9 mouse cellular contexts compared by ENCODE assay signal in the genomic region with DNA sequence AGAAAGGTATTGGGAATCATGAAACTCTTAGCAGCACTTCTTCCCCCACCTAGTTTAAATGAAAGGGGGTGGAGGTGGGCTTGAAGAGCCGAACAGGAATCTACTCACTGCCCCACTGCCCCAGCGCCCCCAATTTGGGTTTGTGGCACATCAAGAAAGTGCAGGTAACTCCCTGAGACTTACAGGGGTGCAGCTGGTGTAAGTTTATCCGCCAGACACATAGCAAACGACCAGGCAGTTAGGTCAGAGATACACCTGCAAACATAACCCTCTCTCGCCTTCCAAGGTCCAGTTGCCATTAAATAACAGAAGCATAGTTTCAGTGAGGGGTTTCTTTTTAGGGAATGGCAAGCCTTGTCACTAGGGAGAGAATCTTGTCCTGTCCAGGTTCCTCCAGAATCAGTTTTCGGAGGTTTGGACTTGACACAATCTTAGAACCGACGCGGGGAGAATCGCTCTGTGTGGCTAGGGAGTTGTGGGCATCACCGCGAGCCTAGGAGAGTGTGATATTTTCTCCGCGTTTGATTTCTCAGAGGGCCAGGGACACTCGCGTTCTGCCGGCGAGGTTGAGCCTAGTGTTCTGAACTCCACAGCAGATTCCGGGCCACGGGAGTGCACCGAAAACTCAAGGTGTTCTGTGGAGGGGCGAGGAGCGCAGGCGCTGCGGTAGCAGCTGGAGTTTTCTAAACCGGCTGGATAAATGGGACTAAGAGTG. TPM values are rescaled to one million over a fixed set of nuclear protein-coding genes. Genes with fewer than 3 reads are reported as not detected.
A peak's percentile ranks its signal among the peaks of the same experiment; 100 is the strongest.
DNase-seq lines count a peak whose midpoint lies in the region; ATAC-seq and TF ChIP-seq lines count a peak whose summit lies in the region.
"Had no signal": no experiment of that assay in that cellular context is flagged by ENCODE, and none has a peak within 500 bp of the region (broad histone marks: within the 10 kb centered on the region; RNA-seq: fewer than 3 reads in every experiment).

No protein-coding gene starts in this region.

- WGBS in heart, postnatal 0 days = 2% methylated on average over 26 of the region's 26 CpGs
- WGBS in embryonic facial prominence, embryonic 10.5 days = under 1% methylated on average over 26 of the region's 26 CpGs
- under 1% methylated on average over 26 of the region's 26 CpGs for WGBS in hindbrain, embryonic 16.5 days
- 3% methylated on average over 26 of the region's 26 CpGs for WGBS in lung, adult 2 months

- peaks cover 86% of the 10 kb centered on the region for H3K27me3 ChIP-seq in heart, postnatal 0 days (ENCODE audit: control insufficient read depth, insufficient read depth, low read length)
- H3K27me3 ChIP-seq in embryonic facial prominence, embryonic 10.5 days (replicated peaks; ENCODE audit: low read depth, poor library complexity, severe bottlenecking) = peaks cover 97% of the 10 kb centered on the region
- peaks cover 7% of the 10 kb centered on the region for H3K27me3 ChIP-seq in hindbrain, embryonic 16.5 days (replicated peaks; ENCODE audit: control insufficient read depth, insufficient read depth, low read length)

- peak overlapping the region; percentile 38 for H3K4me3 ChIP-seq in heart, postnatal 0 days (ENCODE audit: low read depth, low read length)
- H3K4me3 ChIP-seq in embryonic facial prominence, embryonic 10.5 days = peak overlapping the region; percentile 56
- peak overlapping the region; percentile 67 for H3K4me3 ChIP-seq in hindbrain, embryonic 16.5 days (ENCODE audit: low read length)
- no peak overlapping the region for H3K4me3 ChIP-seq in lung, adult 2 months (replicated peaks; ENCODE audit: extremely low read depth, low read depth, low read length)

- H3K27ac ChIP-seq in heart, postnatal 0 days (ENCODE audit: low read depth) = no peak overlapping the region
- no peak overlapping the region for H3K27ac ChIP-seq in embryonic facial prominence, embryonic 10.5 days (replicated peaks)
- peak overlapping the region; percentile 90 for H3K27ac ChIP-seq in hindbrain, embryonic 16.5 days (ENCODE audit: low read depth, low read length)

- no peak for DNase-seq in heart, postnatal 0 days (ENCODE audit: low spot score)
- DNase-seq in heart, adult 18-20 months = no peak
- DNase-seq in embryonic facial prominence, embryonic 10.5 days (ENCODE audit: low spot score) = peak; percentile 15
- peak; percentile 29 for DNase-seq in neural tube, embryonic 10.5 days (ENCODE audit: extremely low spot score, low spot score)
- DNase-seq in adrenal gland, postnatal 10 days = no peak
- no peak for DNase-seq in ovary, adult 18-20 months (ENCODE audit: low spot score)
- DNase-seq in lung, adult 2 months = no peak

- no peak for TF ChIP-seq EP300 in heart, postnatal 0 days (IDR thresholded peaks at IDR 0.05; ENCODE audit: low read depth)

- TF ChIP-seq POLR2A in lung, adult 2 months (IDR thresholded peaks at IDR 0.05; ENCODE audit: borderline replicate concordance, extremely low read depth, low read depth, low read length) = no peak

- no peak for TF ChIP-seq CTCF in heart, postnatal 0 days (IDR thresholded peaks at IDR 0.05; ENCODE audit: low read depth)
- no peak for TF ChIP-seq CTCF in lung, adult 2 months (IDR thresholded peaks at IDR 0.05; ENCODE audit: insufficient read depth, low read length)

- no peak for ATAC-seq in heart, postnatal 0 days (ENCODE audit: insufficient read depth, low read depth)
- ATAC-seq in hindbrain, embryonic 16.5 days = no peak; the same call in 1 of the 2 replicates
- ATAC-seq: Patski had no signal

- peak overlapping the region; percentile 55 for H3K4me2 ChIP-seq in heart, postnatal 0 days (ENCODE audit: low read depth, low read length)
- peak overlapping the region; percentile 94 for H3K4me2 ChIP-seq in hindbrain, embryonic 16.5 days (ENCODE audit: low read length)

- no peaks in the 10 kb centered on the region for H3K36me3 ChIP-seq in heart, postnatal 0 days (replicated peaks; ENCODE audit: control insufficient read depth, insufficient read depth, low read length)
- H3K36me3 ChIP-seq in embryonic facial prominence, embryonic 10.5 days (replicated peaks) = no peaks in the 10 kb centered on the region
- no peaks in the 10 kb centered on the region for H3K36me3 ChIP-seq in hindbrain, embryonic 16.5 days (ENCODE audit: control insufficient read depth, insufficient read depth, low read length)

- H3K9me3 ChIP-seq in heart, postnatal 0 days (replicated peaks; ENCODE audit: control insufficient read depth, low read length) = no peaks in the 10 kb centered on the region
- no peaks in the 10 kb centered on the region for H3K9me3 ChIP-seq in embryonic facial prominence, embryonic 10.5 days
- H3K9me3 ChIP-seq in hindbrain, embryonic 16.5 days (ENCODE audit: control insufficient read depth, low read length) = no peaks in the 10 kb centered on the region

- no peak overlapping the region for H3K9ac ChIP-seq in heart, postnatal 0 days (replicated peaks; ENCODE audit: low read depth, low read length)
- peak overlapping the region; percentile 81 for H3K9ac ChIP-seq in hindbrain, embryonic 16.5 days (ENCODE audit: low read depth, low read length)

- H3K4me1 ChIP-seq in heart, postnatal 0 days (ENCODE audit: control insufficient read depth, insufficient read depth) = peaks cover 9% of the 10 kb centered on the region; the same call in 1 of the 2 replicates
- peaks cover 32% of the 10 kb centered on the region for H3K4me1 ChIP-seq in embryonic facial prominence, embryonic 10.5 days
- H3K4me1 ChIP-seq in hindbrain, embryonic 16.5 days (ENCODE audit: control insufficient read depth, insufficient read depth, low read depth, low read length) = peaks cover 19% of the 10 kb centered on the region
- no peaks in the 10 kb centered on the region for H3K4me1 ChIP-seq in lung, adult 2 months (ENCODE audit: control insufficient read depth, insufficient read depth, low read length)

RNA-seq across cellular contexts. Expression of a gene that starts 2.5 kb away (rescaled TPM):
- total RNA-seq in heart, postnatal 0 days (2014; rRNA removed; ENCODE audit: low replicate concordance) = not detected in 2 replicates
- polyA plus RNA-seq in heart, postnatal 0 days (2015; fragmentation: Nextera tagmentation; extraction: Ambion mirVana) = 0.05 and 0.07 TPM in 2 replicates
- under 1 TPM in 1 of 2 experiments, not detected in 1; 0.13 TPM for total RNA-seq in heart, adult 18-20 months (2021)
- polyA plus RNA-seq in embryonic facial prominence, embryonic 10.5 days (2016; fragmentation: Nextera tagmentation; extraction: Ambion mirVana) = 0.32 and 0.41 TPM in 2 replicates
- polyA plus RNA-seq in hindbrain, embryonic 16.5 days (2015; fragmentation: Nextera tagmentation; extraction: Ambion mirVana) = 90.3 and 101 TPM in 2 replicates
- 1 to 10 TPM; 2.0 to 2.7 TPM for total RNA-seq in adrenal gland, postnatal 10 days (2021)
- polyA plus RNA-seq in lung, adult 2 months (2012; rRNA removed) = 0.12 and 0.13 TPM in 2 replicates
- polyA plus RNA-seq: Patski had no signal

Comparison
In these comparisons a context has a peak if more than half of its experiments do, and no peak if none do; other contexts are left out.
1. DNase-seq: peak in embryonic facial prominence, embryonic 10.5 days (single experiment) and neural tube, embryonic 10.5 days (single experiment); none in heart, postnatal 0 days (single experiment), heart, adult 18-20 months (0 of 2), adrenal gland, postnatal 10 days (single experiment), ovary, adult 18-20 months (single experiment) and lung, adult 2 months (single experiment).
2. RNA of a gene that starts 2.5 kb away (polyA plus RNA-seq): 90.3 to 101 TPM in hindbrain, embryonic 16.5 days; 0.32 to 0.41 TPM in embryonic facial prominence, embryonic 10.5 days, 0.12 to 0.13 TPM in lung, adult 2 months and 0.05 to 0.07 TPM in heart, postnatal 0 days; every median in the first group is over 10 times any median in the second.